Mouse (Mus musculus) CH12.LX (cell line): Measurements from ENCODE around the gene Ugt1a5. TPM values are rescaled to one million over a fixed set of nuclear protein-coding genes. Genes with fewer than 3 reads are reported as not detected.
"Not testable (repeated sequence)": the region's sequence is repeated elsewhere in the genome, so short reads cannot be mapped to it uniquely, and the experiment has no call there.

Experiments
- DNase-seq: peaks from one replicate; pipeline ENCODE4 v3.0.0-alpha.2; 2013; ENCODE audit errors: extremely low read depth
- H3K27ac ChIP-seq: 2 replicates; pipeline ENCODE4 v1.5.1; 2012; ENCODE audit warnings: low read depth, mild to moderate bottlenecking, control low read depth, moderate library complexity; ENCODE audit not compliant: insufficient read depth
- H3K27me3 ChIP-seq: replicated peaks from 2 replicates; pipeline ENCODE3; 2012; ENCODE audit warnings: inconsistent platforms
- H3K36me3 ChIP-seq, 2 experiments: replicated peaks in 1 of 2; 2 replicates each; pipeline versions ENCODE3 to v1.6.1; 2012; ENCODE audit warnings: inconsistent platforms in 1 of 2, low read length in 1 of 2, mild to moderate bottlenecking in 1 of 2, mixed read lengths in 1 of 2, moderate library complexity in 1 of 2; ENCODE audit not compliant: control insufficient read depth in 1 of 2, insufficient read depth in 1 of 2
- H3K4me1 ChIP-seq, 2 experiments: 2 replicates each; pipeline ENCODE4 v1.6.1; 2012; ENCODE audit warnings: inconsistent platforms in 1 of 2, moderate library complexity in 1 of 2; ENCODE audit not compliant: insufficient read depth in 2 of 2, control insufficient read depth in 1 of 2
- H3K4me2 ChIP-seq: 2 replicates; pipeline ENCODE4 v1.6.1; 2012; ENCODE audit warnings: low read depth, mild to moderate bottlenecking, control low read depth; ENCODE audit not compliant: poor library complexity, insufficient read depth, severe bottlenecking
- H3K4me3 ChIP-seq, 3 experiments: fragments of 150-350 bp in 1 of 3; sonication (generic) in 1 of 3; replicated peaks in 1 of 3; 2 replicates each; pipeline versions ENCODE3 to v1.5.1; 2011 to 2012; ENCODE audit warnings: low read depth in 2 of 3, low read length in 2 of 3, mild to moderate bottlenecking in 2 of 3, moderate library complexity in 2 of 3, control low read depth in 1 of 3, improper control_type of control experiment in 1 of 3, inconsistent platforms in 1 of 3, mixed read lengths in 1 of 3; ENCODE audit not compliant: poor library complexity in 1 of 3
- H3K79me2 ChIP-seq: replicated peaks from 2 replicates; pipeline ENCODE4 v1.6.1; 2012; ENCODE audit warnings: mild to moderate bottlenecking, moderate library complexity; ENCODE audit not compliant: control insufficient read depth, poor library complexity, insufficient read depth, severe bottlenecking; ENCODE audit errors: extremely low read depth
- H3K9ac ChIP-seq: 2 replicates; pipeline ENCODE4 v1.6.1; 2012; ENCODE audit warnings: low read depth, mild to moderate bottlenecking, control low read depth, moderate library complexity; ENCODE audit not compliant: insufficient read depth
- H3K9me3 ChIP-seq: replicated peaks from 2 replicates; pipeline ENCODE3; 2012; ENCODE audit warnings: low read length, inconsistent platforms, mixed read lengths
- E2F4 ChIP-seq: IDR thresholded peaks from 2 replicates; pipeline ENCODE4 v1.6.1; 2011; ENCODE audit warnings: low read depth, low read length, improper control_type of control experiment; ENCODE audit not compliant: insufficient replicate concordance
- ELF1 ChIP-seq: IDR thresholded peaks from 2 replicates; pipeline ENCODE4 v1.6.1; 2014; ENCODE audit warnings: low read depth, mild to moderate bottlenecking, inconsistent platforms, low read length, improper control_type of control experiment
- ETS1 ChIP-seq: conservative IDR thresholded peaks from 2 replicates; pipeline ENCODE4 v1.6.1; 2012; ENCODE audit warnings: low read depth, mild to moderate bottlenecking, inconsistent platforms, low read length, improper control_type of control experiment, moderate library complexity
- GABPA ChIP-seq: IDR thresholded peaks from 2 replicates; pipeline ENCODE4 v1.6.1; 2012; ENCODE audit warnings: low read depth, low read length, improper control_type of control experiment, inconsistent platforms; ENCODE audit not compliant: insufficient replicate concordance
- HCFC1 ChIP-seq: IDR thresholded peaks from 2 replicates; pipeline ENCODE4 v1.6.1; 2012; ENCODE audit warnings: low read depth, mild to moderate bottlenecking, inconsistent platforms, low read length, improper control_type of control experiment
- IRF4 ChIP-seq: IDR thresholded peaks from 2 replicates; pipeline ENCODE4 v1.6.1; 2014; ENCODE audit warnings: low read depth, mild to moderate bottlenecking, inconsistent platforms, low read length, improper control_type of control experiment
- JUN ChIP-seq: IDR thresholded peaks from 2 replicates; pipeline ENCODE4 v1.6.1; 2011; ENCODE audit warnings: low read depth, mild to moderate bottlenecking, low read length, improper control_type of control experiment, moderate library complexity; ENCODE audit not compliant: insufficient read depth
- JUND ChIP-seq: conservative IDR thresholded peaks from 2 replicates; pipeline ENCODE4 v1.6.1; 2011; ENCODE audit warnings: low read depth, low read length, improper control_type of control experiment
- KAT2A ChIP-seq: IDR thresholded peaks from 2 replicates; pipeline ENCODE4 v1.6.1; 2012; ENCODE audit warnings: low read length, improper control_type of control experiment, inconsistent platforms; ENCODE audit not compliant: insufficient replicate concordance
- MAZ ChIP-seq: IDR thresholded peaks from 2 replicates; pipeline ENCODE4 v1.6.1; 2012; ENCODE audit warnings: low read depth, mild to moderate bottlenecking, inconsistent platforms, low read length, improper control_type of control experiment, moderate library complexity
- MEF2A ChIP-seq: IDR thresholded peaks from 2 replicates; pipeline ENCODE4 v1.6.1; 2014; ENCODE audit warnings: low read depth, mild to moderate bottlenecking, inconsistent platforms, low read length, improper control_type of control experiment, borderline replicate concordance
- MXI1 ChIP-seq: IDR thresholded peaks from 2 replicates; pipeline ENCODE4 v1.6.1; 2011; ENCODE audit warnings: mild to moderate bottlenecking, low read depth, low read length, improper control_type of control experiment
- MYC ChIP-seq: IDR thresholded peaks from 2 replicates; pipeline ENCODE4 v1.6.1; 2011; ENCODE audit warnings: low read depth, mild to moderate bottlenecking, improper control_type of control experiment, low read length
- NRF1 ChIP-seq: IDR thresholded peaks from 2 replicates; pipeline ENCODE4 v1.6.1; 2014; ENCODE audit warnings: low read depth, mild to moderate bottlenecking, inconsistent platforms, low read length, improper control_type of control experiment, moderate library complexity
- PAX5 ChIP-seq: IDR thresholded peaks from 2 replicates; pipeline ENCODE4 v1.6.1; 2012; ENCODE audit warnings: low read length, inconsistent platforms, mixed read lengths
- RAD21 ChIP-seq: IDR thresholded peaks from 2 replicates; pipeline ENCODE4 v1.6.1; 2011; ENCODE audit warnings: low read depth, mild to moderate bottlenecking, low read length, improper control_type of control experiment, moderate library complexity
- RCOR1 ChIP-seq: conservative IDR thresholded peaks from 2 replicates; pipeline ENCODE4 v1.6.1; 2012; ENCODE audit warnings: low read depth, mild to moderate bottlenecking, inconsistent platforms, low read length, improper control_type of control experiment
- SIN3A ChIP-seq: IDR thresholded peaks from 2 replicates; pipeline ENCODE4 v1.6.1; 2012; ENCODE audit warnings: low read length, improper control_type of control experiment, inconsistent platforms
- SMC3 ChIP-seq: IDR thresholded peaks from 2 replicates; pipeline ENCODE4 v1.6.1; 2011; ENCODE audit warnings: low read depth, low read length, improper control_type of control experiment
- TCF12 ChIP-seq: IDR thresholded peaks from 2 replicates; pipeline ENCODE4 v1.6.1; 2014; ENCODE audit warnings: low read depth, mild to moderate bottlenecking, inconsistent platforms, low read length, improper control_type of control experiment
- UBTF ChIP-seq: IDR thresholded peaks from 2 replicates; pipeline ENCODE4 v1.6.1; 2012; ENCODE audit warnings: low read depth, mild to moderate bottlenecking, inconsistent platforms, low read length, improper control_type of control experiment, moderate library complexity
- USF2 ChIP-seq: conservative IDR thresholded peaks from 2 replicates; pipeline ENCODE4 v1.6.1; 2011; ENCODE audit warnings: low read depth, low read length, improper control_type of control experiment
- ZMIZ1 ChIP-seq: IDR thresholded peaks from 2 replicates; pipeline ENCODE4 v1.6.1; 2012; ENCODE audit warnings: low read depth, mild to moderate bottlenecking, inconsistent platforms, low read length, improper control_type of control experiment
- ZNF384 ChIP-seq: IDR thresholded peaks from 2 replicates; pipeline ENCODE4 v1.6.1; 2012; ENCODE audit warnings: low read depth, low read length, improper control_type of control experiment, inconsistent platforms
- dilution Hi-C: fragments of 300-500 bp; cut with MboI; formaldehyde crosslinking; loops from 2 replicates; pipeline ENCODE4 v1.14.3; 2020; ENCODE audit warnings: low sequenced_read_pairs; ENCODE audit not compliant: extremely low pct_unique_long_range_greater_than_20kb, extremely low pct_ligation_motif_present
- in situ Hi-C: fragments of 300-500 bp; cut with MboI; formaldehyde crosslinking; loops from 3 replicates; pipeline ENCODE4 v1.14.3; 2019; ENCODE audit warnings: low sequenced_read_pairs, low pct_ligation_motif_present, low pct_unique_long_range_greater_than_20kb, mixed read lengths
- polyA plus RNA-seq: library from polyadenylated mRNA; unstranded; fragments of >175 nt; gene quantifications from 2 replicates; pipeline ENCODE4 v1.2.1, GENCODE M21; 2012; ENCODE audit warnings: low read depth; ENCODE audit not compliant: insufficient read length
- total RNA-seq, 2 experiments: library from RNA; depleted of rRNA; stranded (reverse); fragments of 300-350 nt in 1 of 2; fragments of >200 nt in 1 of 2; gene quantifications; 2 replicates each; pipeline ENCODE4 v1.2.3; 2012 to 2014

The Ugt1a5 gene
- total and polyA plus RNA-seq, 3 experiments = not detected

DNA sequence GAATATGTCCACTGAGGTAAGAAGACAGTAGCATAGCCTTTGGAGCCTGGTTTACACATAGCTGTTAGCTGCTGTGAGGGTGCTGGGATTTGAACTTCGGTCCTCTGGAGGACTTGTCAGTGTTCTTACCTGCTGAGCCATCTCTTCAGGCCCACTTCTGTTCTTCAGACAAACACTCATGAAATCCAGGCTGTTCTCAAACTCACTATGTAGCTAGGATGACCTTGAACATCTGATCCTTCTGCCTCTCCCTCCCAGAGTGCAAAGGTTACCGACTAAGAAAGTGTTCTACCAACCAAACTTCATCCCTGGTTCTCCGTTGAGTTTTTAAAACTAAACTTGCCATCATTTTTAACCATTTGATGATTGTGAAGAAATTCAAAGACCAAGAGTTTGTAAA, 28.5 kb upstream of the Ugt1a5 start:
- TF ChIP-seq SIN3A (no peak), ZMIZ1 (no peak), GABPA (no peak), JUN (no peak), MYC (no peak), UBTF (no peak), ZNF384 (no peak), MEF2A (no peak), SMC3 (no peak), MAZ (no peak), NRF1 (no peak), TCF12 (no peak), USF2 (no peak), PAX5 (no peak), RAD21 (no peak), ETS1 (no peak), MXI1 (no peak), E2F4 (no peak), JUND (no peak)
- TF ChIP-seq, all 38 proteins: peak for 0
- in situ Hi-C loops = loop anchor here (10.0 kb wide), 1 partner anchor 148 kb away; no protein-coding TSS in a partner anchor
- H3K36me3 ChIP-seq = no peaks in the 10 kb centered on the region
- H3K4me3 ChIP-seq = no peak overlapping the region
- no peak overlapping the region for H3K4me2 ChIP-seq
- H3K27ac ChIP-seq = no peak overlapping the region
- H3K79me2 ChIP-seq = no peaks in the 10 kb centered on the region
- H3K4me1 ChIP-seq = peaks cover 0 to 35% of the 10 kb centered on the region in 2 experiments; a peak in 3 of 4 replicates
- dilution Hi-C loops = no loop called here
- no peak for DNase-seq
- no peaks in the 10 kb centered on the region for H3K9me3 ChIP-seq
- H3K27me3 ChIP-seq = no peaks in the 10 kb centered on the region
- H3K9ac ChIP-seq = no peak overlapping the region

GRCm38 (mm10) chr1:88138145-88138544, 27.7 kb upstream of the Ugt1a5 start:
- no peaks in the 10 kb centered on the region for H3K36me3 ChIP-seq
- peaks cover 0 to 34% of the 10 kb centered on the region in 2 experiments; a peak in 3 of 4 replicates for H3K4me1 ChIP-seq
- H3K9me3 ChIP-seq = no peaks in the 10 kb centered on the region
- TF ChIP-seq ZMIZ1 (no peak), GABPA (no peak), KAT2A (no peak), IRF4 (no peak), MXI1 (no peak), RCOR1 (no peak), ELF1 (no peak), HCFC1 (no peak), MEF2A (no peak), ZNF384 (no peak)
- TF ChIP-seq, all 38 proteins: peak for 0
- Histone ChIP-seq H3K4me3 (no peak overlapping the region), H3K9ac (no peak overlapping the region), H3K79me2 (no peaks in the 10 kb centered on the region), H3K27ac (no peak overlapping the region), H3K4me2 (no peak overlapping the region), H3K27me3 (no peaks in the 10 kb centered on the region)
- dilution Hi-C loops = no loop called here
- DNase-seq = no peak
- in situ Hi-C loops = loop anchor here (10.0 kb wide), 1 partner anchor 147 kb away; no protein-coding TSS in a partner anchor

DNA sequence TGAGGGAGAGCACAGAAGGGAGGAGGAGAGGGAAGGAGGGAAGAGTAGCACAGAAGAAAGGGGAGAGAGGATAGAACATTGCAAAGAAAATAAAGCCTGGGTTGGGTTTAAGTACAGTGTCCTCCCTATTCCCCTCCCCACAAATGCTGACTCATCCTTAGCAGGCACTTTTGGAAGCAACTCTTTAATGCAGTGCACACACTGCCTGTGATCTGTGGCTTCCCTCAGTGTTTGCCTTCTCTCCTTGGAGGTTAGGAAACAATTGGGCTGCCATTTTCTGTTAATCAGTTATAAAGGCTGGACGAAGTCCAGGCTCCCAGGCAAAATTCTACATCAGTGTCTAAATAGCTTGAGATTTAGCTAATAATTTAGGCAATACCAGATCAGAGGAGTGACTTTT, 25.3 kb upstream of the Ugt1a5 start:
- DNase-seq, in situ Hi-C loops: not testable (repeated sequence)

More for the DNA sequence above, 25.3 kb upstream of the Ugt1a5 start:
- peaks cover 0 to 15% of the 10 kb centered on the region in 2 experiments; a peak in 2 of 4 replicates for H3K4me1 ChIP-seq
- H3K27ac ChIP-seq, H3K4me2 ChIP-seq, H3K4me3 ChIP-seq, H3K9me3 ChIP-seq, H3K79me2 ChIP-seq, H3K9ac ChIP-seq, H3K36me3 ChIP-seq, dilution Hi-C loops, H3K27me3 ChIP-seq: not testable (repeated sequence)
